Mouse (Mus musculus) heart, postnatal 25 days (tissue): ENCODE measurements around the gene Olfr1320. TPM values are rescaled to one million over a fixed set of nuclear protein-coding genes. Genes with fewer than 3 reads are reported as not detected.
"Not testable (repeated sequence)": the region's sequence is repeated elsewhere in the genome, so short reads cannot be mapped to it uniquely, and the experiment has no call there.

ENCODE experiments used
- DNase-seq: peaks from one replicate; pipeline ENCODE4 v3.0.0; 2022; ENCODE audit warnings: low spot score
- intact Hi-C: fragments of 180-260 bp; cut with DNase I; formaldehyde crosslinking; loops from one replicate; pipeline ENCODE4 v1.15.1; 2025
- total RNA-seq, 2 experiments: library from RNA; stranded (reverse); gene quantifications; 2 replicates each; pipeline ENCODE4 v1.2.3; 2021

Gene Olfr1320
- not detected for total RNA-seq

DNA sequence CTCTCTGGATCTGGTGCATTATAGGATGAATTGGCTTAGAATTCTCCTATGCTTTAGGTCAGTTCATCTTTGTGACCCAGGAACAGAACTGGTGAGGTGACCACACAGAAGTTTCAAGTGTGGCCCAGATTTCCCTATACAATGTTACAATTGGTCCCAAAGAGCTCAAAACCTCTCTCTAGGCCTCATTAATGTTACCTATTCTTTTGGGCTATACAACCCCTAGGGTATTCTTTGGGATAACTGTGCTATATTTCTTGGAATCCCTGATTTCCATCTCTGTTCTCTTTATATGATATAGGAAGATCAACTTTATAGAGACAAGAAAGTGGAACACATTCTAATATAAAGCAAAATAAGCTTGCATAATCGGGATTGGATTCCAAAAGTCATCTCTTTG lies at the start of gene Olfr1320:
Gene Olfr1320, plus strand, starts transcription at position 301 of the 400 bp plus-strand sequence.
- intact Hi-C loops, result no loop called here
- DNase-seq, result no peak

GRCm38 (mm10) chrX:49627566-49627965 lies 44.6 kb upstream of the Olfr1320 start:
- DNase-seq, result no peak
- intact Hi-C loops, result no loop called here

DNA sequence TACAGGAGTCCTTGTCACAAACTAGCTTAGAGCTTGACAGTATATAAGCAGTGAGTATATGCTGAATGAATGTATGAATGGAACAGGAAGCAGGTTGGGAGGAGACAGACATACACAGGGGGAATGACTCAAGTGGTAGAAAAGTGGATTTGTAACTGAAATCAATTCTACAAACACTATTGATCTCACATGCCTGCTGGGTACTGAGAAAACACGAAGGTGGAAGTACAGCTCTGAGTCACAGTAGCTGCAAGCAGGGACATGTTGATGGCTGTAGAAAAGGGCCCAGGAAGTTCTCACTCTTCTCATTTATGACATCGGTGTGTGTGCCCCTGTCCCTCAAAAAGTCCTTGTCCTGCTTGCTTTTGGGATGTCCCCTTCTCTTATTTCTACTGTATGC lies 40.9 kb upstream of the Olfr1320 start:
- intact Hi-C loops, result no loop called here
- DNase-seq, result no peak

- intact Hi-C loops, DNase-seq: not testable (repeated sequence)
Observed at GRCm38 (mm10) chrX:49660781-49661180, 11.4 kb upstream of the Olfr1320 start.

Other genes with a start within 250 kb of the Olfr1320 start
- under 1 TPM; 0.17 to 0.49 TPM for gene Arhgap36, start 208.4 kb upstream of the Olfr1320 start, total RNA-seq
- not detected for gene Olfr1321, start 62.7 kb downstream of the Olfr1320 start, total RNA-seq
- 10 to 100 TPM; 18.3 to 34.6 TPM for gene Igsf1, start 125.4 kb downstream of the Olfr1320 start, total RNA-seq
- not detected for gene Olfr1322, start 219.2 kb downstream of the Olfr1320 start, total RNA-seq